2 mouse cellular contexts compared by ENCODE assay signal in genomic region chr13:64284676-64285075, GRCm38 (mm10).
TF ChIP-seq lines count a peak whose summit lies in the region.

No protein-coding gene starts in this region.

TF ChIP-seq in CH12.LX, 34 proteins besides CTCF, POLR2A, EP300 and RAD21 (continued from another document):
- TF ChIP-seq ELF1 (IDR thresholded peaks at IDR 0.05; ENCODE audit: low read depth, low read length) (no peak), HCFC1 (IDR thresholded peaks at IDR 0.05; ENCODE audit: low read depth, low read length) (no peak), MXI1 (IDR thresholded peaks at IDR 0.05; ENCODE audit: low read depth, low read length) (no peak), MAFK (IDR thresholded peaks at IDR 0.05; ENCODE audit: insufficient replicate concordance, low read length) (no peak)
TF ChIP-seq in CH12.LX: peak in this region for 0.

TF ChIP-seq in MEL, 35 proteins besides CTCF, POLR2A, EP300 and RAD21 (continued from another document):
- TF ChIP-seq TBP (IDR thresholded peaks at IDR 0.05; ENCODE audit: low read depth, low read length) (no peak), GABPA (IDR thresholded peaks at IDR 0.05; ENCODE audit: low read depth, low read length) (no peak), E2F4 (IDR thresholded peaks at IDR 0.05; ENCODE audit: borderline replicate concordance, low read depth, low read length) (no peak), NELFE (IDR thresholded peaks at IDR 0.05; ENCODE audit: low read depth, low read length) (no peak), KAT2A (conservative IDR thresholded peaks at IDR 0.05; ENCODE audit: low read depth, low read length) (no peak), MAZ (IDR thresholded peaks at IDR 0.05; ENCODE audit: low read depth, low read length) (no peak), MAX (IDR thresholded peaks at IDR 0.05; ENCODE audit: low read length) (no peak), ZMIZ1 (IDR thresholded peaks at IDR 0.05; ENCODE audit: low read depth, low read length) (no peak), ZKSCAN1 (IDR thresholded peaks at IDR 0.05; ENCODE audit: low read depth, low read length) (no peak), MEF2A (IDR thresholded peaks at IDR 0.05; ENCODE audit: extremely low read depth, insufficient replicate concordance, low read depth, low read length, poor library complexity, severe bottlenecking) (no peak), JUND (IDR thresholded peaks at IDR 0.05; ENCODE audit: low read depth, low read length) (no peak), GATA1 (IDR thresholded peaks at IDR 0.05; ENCODE audit: low read depth, low read length) (no peak), MXI1 (IDR thresholded peaks at IDR 0.05; ENCODE audit: low read depth, low read length) (no peak)
